Mouse (Mus musculus) midbrain, embryonic 15.5 days (tissue): ENCODE measurements around the gene Twnk. TPM values are rescaled to one million over a fixed set of nuclear protein-coding genes. Genes with fewer than 3 reads are reported as not detected.
A peak's percentile ranks its signal among the peaks of the same experiment; 100 is the strongest.

Source experiments
- ATAC-seq: fragments of 200-750 bp; cut with Nextera tagmentation; replicated peaks from 2 replicates; pipeline ENCODE4 v1.8.0; 2017; ENCODE audit warnings: moderate TSS enrichment
- H3K27ac ChIP-seq: fragments of 300-500 bp; sonication (generic); 2 replicates; pipeline ENCODE4 v1.5.1; 2015; ENCODE audit warnings: mild to moderate bottlenecking, inconsistent platforms
- H3K27me3 ChIP-seq: fragments of 300-500 bp; sonication (generic); replicated peaks from 2 replicates; pipeline ENCODE4 v1.6.1; 2015; ENCODE audit warnings: inconsistent platforms
- H3K36me3 ChIP-seq: fragments of 300-500 bp; sonication (generic); replicated peaks from 2 replicates; pipeline ENCODE4 v1.6.1; 2015; ENCODE audit warnings: inconsistent platforms
- H3K4me1 ChIP-seq: fragments of 300-500 bp; sonication (generic); 2 replicates; pipeline ENCODE4 v1.6.1; 2015; ENCODE audit warnings: inconsistent platforms
- H3K4me2 ChIP-seq: fragments of 300-500 bp; sonication (generic); 2 replicates; pipeline ENCODE4 v1.6.1; 2015; ENCODE audit warnings: inconsistent platforms, mild to moderate bottlenecking, moderate library complexity
- H3K4me3 ChIP-seq: fragments of 300-500 bp; sonication (generic); 2 replicates; pipeline ENCODE4 v1.5.1; 2015; ENCODE audit warnings: mild to moderate bottlenecking, inconsistent platforms
- H3K9ac ChIP-seq: fragments of 300-500 bp; sonication (generic); 2 replicates; pipeline ENCODE4 v1.6.1; 2015; ENCODE audit warnings: mild to moderate bottlenecking, inconsistent platforms
- H3K9me3 ChIP-seq: fragments of 300-500 bp; sonication (generic); 2 replicates; pipeline ENCODE4 v1.6.1; 2016; ENCODE audit warnings: inconsistent platforms
- WGBS: fragments of 180-500 bp; shearing (Covaris S2); methylation state at CpG from one replicate; pipeline ENCODE4 v1.1.7; 2015; ENCODE audit warnings: mixed read lengths; 5-methylcytosine and 5-hydroxymethylcytosine counted together
- polyA plus RNA-seq: library from polyadenylated mRNA; unstranded; fragments of >200 nt; fragmentation: Nextera tagmentation; extraction: Ambion mirVana; gene quantifications from 2 replicates; pipeline ENCODE4 v1.2.1, GENCODE M21; 2015

Twnk gene
- 15.9 and 17.2 TPM in 2 replicates for polyA plus RNA-seq

- peaks cover 11% of the 10 kb centered on the region for H3K36me3 ChIP-seq
- peak within 1 kb of the TSS; percentile 84 for H3K27ac ChIP-seq
- H3K4me1 ChIP-seq, result peaks cover 35% of the 10 kb centered on the region
- peak within 1 kb of the TSS; percentile 96 for H3K4me3 ChIP-seq
- no peaks in the 10 kb centered on the region for H3K9me3 ChIP-seq
- 10% methylated on average over 16 of the region's 16 CpGs for WGBS
- H3K9ac ChIP-seq, result peak within 1 kb of the TSS; percentile 79
- no peak for ATAC-seq
- H3K27me3 ChIP-seq, result no peaks in the 10 kb centered on the region
- peak within 1 kb of the TSS; percentile 96 for H3K4me2 ChIP-seq
These were observed at the start of gene Twnk for GRCm38 (mm10) chr19:45005444-45005843. Gene Twnk (plus strand): TSS chr19:45005663.

- Histone ChIP-seq H3K4me3 (no peak overlapping the region), H3K9me3 (no peaks in the 10 kb centered on the region), H3K4me2 (no peak overlapping the region), H3K9ac (no peak overlapping the region), H3K36me3 (peaks cover 48% of the 10 kb centered on the region), H3K27me3 (no peaks in the 10 kb centered on the region), H3K27ac (no peak overlapping the region), H3K4me1 (no peaks in the 10 kb centered on the region)
- ATAC-seq, result no peak
- WGBS, result 97% methylated on average over 2 of the region's 2 CpGs
These were observed 45.8 kb upstream of the Twnk start for GRCm38 (mm10) chr19:44959633-44960032.

- Histone ChIP-seq H3K27ac (no peak overlapping the region), H3K4me2 (no peak overlapping the region), H3K4me3 (no peak overlapping the region), H3K4me1 (no peaks in the 10 kb centered on the region), H3K36me3 (peaks cover 66% of the 10 kb centered on the region), H3K9ac (no peak overlapping the region), H3K9me3 (no peaks in the 10 kb centered on the region), H3K27me3 (no peaks in the 10 kb centered on the region)
- no peak for ATAC-seq
- WGBS, result 88% methylated on average over 1 of the region's 1 CpGs
These were observed 39.5 kb upstream of the Twnk start for GRCm38 (mm10) chr19:44965978-44966377.

GRCm38 (mm10) chr19:44968329-44968728 is 37.1 kb upstream of the Twnk start:
- no peaks in the 10 kb centered on the region for H3K27me3 ChIP-seq
- 91% methylated on average over 3 of the region's 3 CpGs for WGBS
- no peak overlapping the region for H3K4me2 ChIP-seq
- H3K27ac ChIP-seq, result no peak overlapping the region
- no peaks in the 10 kb centered on the region for H3K9me3 ChIP-seq
- no peak overlapping the region for H3K9ac ChIP-seq
- no peak for ATAC-seq
- no peaks in the 10 kb centered on the region for H3K4me1 ChIP-seq
- H3K36me3 ChIP-seq, result peaks cover 76% of the 10 kb centered on the region
- H3K4me3 ChIP-seq, result no peak overlapping the region

- Histone ChIP-seq H3K27me3 (no peaks in the 10 kb centered on the region), H3K36me3 (peaks cover 66% of the 10 kb centered on the region), H3K9me3 (no peaks in the 10 kb centered on the region), H3K4me2 (no peak overlapping the region), H3K4me3 (no peak overlapping the region), H3K9ac (no peak overlapping the region), H3K4me1 (no peaks in the 10 kb centered on the region), H3K27ac (no peak overlapping the region)
- ATAC-seq, result no peak
- WGBS, result 88% methylated on average over 6 of the region's 6 CpGs
These were observed 28.8 kb upstream of the Twnk start for GRCm38 (mm10) chr19:44976636-44977035.

GRCm38 (mm10) chr19:44977148-44977547 is 28.3 kb upstream of the Twnk start:
- H3K4me2 ChIP-seq, result no peak overlapping the region
- ATAC-seq, result no peak
- no peak overlapping the region for H3K27ac ChIP-seq
- H3K9ac ChIP-seq, result no peak overlapping the region
- no peaks in the 10 kb centered on the region for H3K9me3 ChIP-seq
- no peaks in the 10 kb centered on the region for H3K27me3 ChIP-seq
- no peaks in the 10 kb centered on the region for H3K4me1 ChIP-seq
- 95% methylated on average over 6 of the region's 6 CpGs for WGBS
- H3K36me3 ChIP-seq, result peaks cover 70% of the 10 kb centered on the region
- no peak overlapping the region for H3K4me3 ChIP-seq

- Histone ChIP-seq H3K9me3 (no peaks in the 10 kb centered on the region), H3K4me2 (no peak overlapping the region), H3K27ac (no peak overlapping the region), H3K4me1 (no peaks in the 10 kb centered on the region), H3K27me3 (no peaks in the 10 kb centered on the region), H3K36me3 (peaks cover 35% of the 10 kb centered on the region; the same call in 1 of the 2 replicates), H3K4me3 (no peak overlapping the region), H3K9ac (no peak overlapping the region)
- 83% methylated on average over 2 of the region's 2 CpGs for WGBS
- no peak for ATAC-seq
These were observed 24.7 kb upstream of the Twnk start for GRCm38 (mm10) chr19:44980787-44981186.

- Histone ChIP-seq H3K9ac (no peak overlapping the region), H3K4me3 (no peak overlapping the region), H3K27ac (no peak overlapping the region), H3K4me2 (no peak overlapping the region), H3K36me3 (peaks cover 18% of the 10 kb centered on the region; the same call in 1 of the 2 replicates), H3K9me3 (no peaks in the 10 kb centered on the region), H3K27me3 (no peaks in the 10 kb centered on the region), H3K4me1 (no peaks in the 10 kb centered on the region)
- ATAC-seq, result no peak
- 87% methylated on average over 7 of the region's 7 CpGs for WGBS
These were observed 22.9 kb upstream of the Twnk start for GRCm38 (mm10) chr19:44982477-44983115.

GRCm38 (mm10) chr19:44983366-44983765 is 22.1 kb upstream of the Twnk start:
- no peaks in the 10 kb centered on the region for H3K27me3 ChIP-seq
- H3K9ac ChIP-seq, result no peak overlapping the region
- no peaks in the 10 kb centered on the region for H3K9me3 ChIP-seq
- H3K4me1 ChIP-seq, result peaks cover 3% of the 10 kb centered on the region
- no peak for ATAC-seq
- H3K4me3 ChIP-seq, result no peak overlapping the region
- WGBS, result 96% methylated on average over 6 of the region's 6 CpGs
- no peak overlapping the region for H3K27ac ChIP-seq
- peaks cover 12% of the 10 kb centered on the region; the same call in 1 of the 2 replicates for H3K36me3 ChIP-seq
- no peak overlapping the region for H3K4me2 ChIP-seq

GRCm38 (mm10) chr19:44984420-44984819 is 21.0 kb upstream of the Twnk start:
- H3K9ac ChIP-seq, result no peak overlapping the region
- H3K27me3 ChIP-seq, result no peaks in the 10 kb centered on the region
- WGBS, result 91% methylated on average over 4 of the region's 4 CpGs
- H3K9me3 ChIP-seq, result no peaks in the 10 kb centered on the region
- no peak for ATAC-seq
- no peak overlapping the region for H3K27ac ChIP-seq
- H3K4me2 ChIP-seq, result no peak overlapping the region
- H3K4me3 ChIP-seq, result no peak overlapping the region
- peaks cover 11% of the 10 kb centered on the region; the same call in 1 of the 2 replicates for H3K36me3 ChIP-seq
- peaks cover 8% of the 10 kb centered on the region for H3K4me1 ChIP-seq

- no peak overlapping the region for H3K27ac ChIP-seq
- 71% methylated on average over 5 of the region's 5 CpGs for WGBS
- H3K4me1 ChIP-seq, result peaks cover 16% of the 10 kb centered on the region
- H3K4me3 ChIP-seq, result no peak overlapping the region
- H3K36me3 ChIP-seq, result peaks cover 7% of the 10 kb centered on the region; the same call in 1 of the 2 replicates
- no peak overlapping the region for H3K4me2 ChIP-seq
- no peaks in the 10 kb centered on the region for H3K9me3 ChIP-seq
- no peak overlapping the region for H3K9ac ChIP-seq
- H3K27me3 ChIP-seq, result no peaks in the 10 kb centered on the region
- ATAC-seq, result no peak
These were observed 20.1 kb upstream of the Twnk start for GRCm38 (mm10) chr19:44985159-44985988.

- peaks cover 27% of the 10 kb centered on the region for H3K4me1 ChIP-seq
- no peak for ATAC-seq
- no peak overlapping the region for H3K9ac ChIP-seq
- no peak overlapping the region for H3K27ac ChIP-seq
- WGBS, result 66% methylated on average over 6 of the region's 6 CpGs
- H3K4me3 ChIP-seq, result no peak overlapping the region
- H3K36me3 ChIP-seq, result 0 out of 2 replicates have a peak, but pooled peaks cover under 1% of the 10 kb centered on the region
- H3K4me2 ChIP-seq, result no peak overlapping the region
- H3K9me3 ChIP-seq, result no peaks in the 10 kb centered on the region
- no peaks in the 10 kb centered on the region for H3K27me3 ChIP-seq
These were observed 18.5 kb upstream of the Twnk start for GRCm38 (mm10) chr19:44987004-44987403.
